Mouse (Mus musculus) limb, embryonic 12.5 days (tissue): ENCODE measurements at regions not wholly inside any gene's neighbourhood (a gene's known extent, or its start where the extent isn't known, plus 50 kb on each side); places are given as distances from the start of the nearest gene placed in this dataset.

Source experiments
- ATAC-seq: fragments of 200-750 bp; cut with Nextera tagmentation; 2 replicates; pipeline ENCODE4 v1.8.0; 2017; ENCODE audit warnings: low read depth, moderate TSS enrichment; ENCODE audit not compliant: insufficient number of reproducible peaks, insufficient read depth, low FRiP score, low TSS enrichment
- H3K27ac ChIP-seq: fragments of 300-500 bp; sonication (generic); 2 replicates; pipeline ENCODE4 v1.5.1; 2016; ENCODE audit warnings: mild to moderate bottlenecking, moderate library complexity
- H3K27me3 ChIP-seq: fragments of 300-500 bp; sonication (generic); 2 replicates; pipeline ENCODE4 v1.6.1; 2016; ENCODE audit warnings: mild to moderate bottlenecking, moderate library complexity
- H3K36me3 ChIP-seq: fragments of 300-500 bp; sonication (generic); 2 replicates; pipeline ENCODE4 v1.6.1; 2016; ENCODE audit warnings: mild to moderate bottlenecking, moderate library complexity
- H3K4me1 ChIP-seq: fragments of 300-500 bp; sonication (generic); replicated peaks from 2 replicates; pipeline ENCODE4 v1.6.1; 2016
- H3K4me2 ChIP-seq: fragments of 300-500 bp; sonication (generic); 2 replicates; pipeline ENCODE4 v1.6.1; 2016; ENCODE audit warnings: mild to moderate bottlenecking, moderate library complexity
- H3K4me3 ChIP-seq: fragments of 300-500 bp; sonication (generic); replicated peaks from 2 replicates; pipeline ENCODE4 v1.5.1; 2016; ENCODE audit warnings: mild to moderate bottlenecking
- H3K9ac ChIP-seq: fragments of 300-500 bp; sonication (generic); replicated peaks from 2 replicates; pipeline ENCODE4 v1.6.1; 2016; ENCODE audit warnings: mild to moderate bottlenecking, moderate library complexity
- H3K9me3 ChIP-seq: fragments of 300-500 bp; sonication (generic); 2 replicates; pipeline ENCODE4 v1.6.1; 2016; ENCODE audit warnings: mild to moderate bottlenecking, moderate library complexity
- WGBS: fragments of 180-500 bp; shearing (Covaris S2); methylation state at CpG from one replicate; pipeline ENCODE4 v1.1.7; 2016; 5-methylcytosine and 5-hydroxymethylcytosine counted together

- WGBS = 60% methylated on average over 10 of the region's 10 CpGs
- no peak for ATAC-seq
- no peaks in the 10 kb centered on the region for H3K9me3 ChIP-seq
- H3K27ac ChIP-seq = no peak overlapping the region
- no peak overlapping the region for H3K9ac ChIP-seq
- no peaks in the 10 kb centered on the region for H3K36me3 ChIP-seq
- H3K4me3 ChIP-seq = no peak overlapping the region
- H3K4me2 ChIP-seq = no peak overlapping the region
- no peaks in the 10 kb centered on the region for H3K27me3 ChIP-seq
- peaks cover 7% of the 10 kb centered on the region for H3K4me1 ChIP-seq
Observed at GRCm38 (mm10) chr9:62622106-62622505, 55.5 kb upstream of the Itga11 start.

- ATAC-seq = no peak
- Histone ChIP-seq H3K36me3 (no peaks in the 10 kb centered on the region), H3K27me3 (no peaks in the 10 kb centered on the region), H3K9ac (no peak overlapping the region), H3K4me2 (no peak overlapping the region), H3K4me3 (no peak overlapping the region), H3K9me3 (no peaks in the 10 kb centered on the region), H3K27ac (no peak overlapping the region), H3K4me1 (peaks cover 12% of the 10 kb centered on the region; the same call in 1 of the 2 replicates)
- WGBS = 81% methylated on average over 8 of the region's 8 CpGs
Observed at GRCm38 (mm10) chr9:62624562-62625044, 53.0 kb upstream of the Itga11 start.

- 66% methylated on average over 6 of the region's 6 CpGs for WGBS
- no peak for ATAC-seq
- H3K27ac ChIP-seq = no peak overlapping the region
Observed at GRCm38 (mm10) chr9:62627071-62628000, 50.3 kb upstream of the Itga11 start.

More at GRCm38 (mm10) chr9:62627071-62628000, 50.3 kb upstream of the Itga11 start:
- no peaks in the 10 kb centered on the region for H3K27me3 ChIP-seq
- no peak overlapping the region for H3K4me3 ChIP-seq
- H3K9ac ChIP-seq = no peak overlapping the region
- no peak overlapping the region for H3K4me2 ChIP-seq
- peaks cover 7% of the 10 kb centered on the region for H3K9me3 ChIP-seq
- H3K36me3 ChIP-seq = no peaks in the 10 kb centered on the region
- H3K4me1 ChIP-seq = peaks cover 18% of the 10 kb centered on the region
